Mouse (Mus musculus): ENCODE results near the gene Tcte1. TPM values are rescaled to one million over a fixed set of nuclear protein-coding genes. Genes with fewer than 3 reads are reported as not detected.
A peak's percentile ranks its signal among the peaks of the same experiment; 100 is the strongest.

Tcte1 gene
- polyA plus RNA-seq, 1 experiment, result not detected

DNA sequence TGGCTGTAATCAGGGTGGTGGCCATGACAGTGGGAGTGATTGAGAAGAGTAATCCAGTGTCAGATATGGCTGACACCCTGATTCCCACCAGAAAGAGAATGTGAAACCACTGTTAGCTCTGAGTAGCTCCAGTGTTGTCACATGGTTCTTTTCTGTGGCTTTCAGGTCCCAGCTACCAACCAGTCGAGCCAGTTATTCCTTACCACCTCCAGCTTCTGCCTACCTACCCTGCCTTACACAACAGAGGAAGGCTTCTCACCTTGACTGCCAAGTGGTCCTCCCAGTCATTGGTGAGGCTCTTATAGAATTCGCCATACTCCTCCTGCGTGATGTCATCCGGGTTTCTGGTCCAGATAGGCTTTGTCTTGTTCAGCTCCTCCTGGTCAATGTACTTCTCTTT lies 46.8 kb downstream of the Tcte1 start:
- no peak overlapping the region for H3K4me3 ChIP-seq (ENCODE audit: insufficient read depth, low read length)
- no peak for TF ChIP-seq POLR2A (IDR thresholded peaks at IDR 0.05; ENCODE audit: borderline replicate concordance, low read depth, low read length)
- TF ChIP-seq CTCF (IDR thresholded peaks at IDR 0.05; ENCODE audit: low read depth, low read length), result no peak
- no peak overlapping the region for H3K27ac ChIP-seq (ENCODE audit: insufficient read depth, low read depth, low read length)
- H3K4me1 ChIP-seq (ENCODE audit: control insufficient read depth, insufficient read depth, low read length), result peaks cover 39% of the 10 kb centered on the region

DNA sequence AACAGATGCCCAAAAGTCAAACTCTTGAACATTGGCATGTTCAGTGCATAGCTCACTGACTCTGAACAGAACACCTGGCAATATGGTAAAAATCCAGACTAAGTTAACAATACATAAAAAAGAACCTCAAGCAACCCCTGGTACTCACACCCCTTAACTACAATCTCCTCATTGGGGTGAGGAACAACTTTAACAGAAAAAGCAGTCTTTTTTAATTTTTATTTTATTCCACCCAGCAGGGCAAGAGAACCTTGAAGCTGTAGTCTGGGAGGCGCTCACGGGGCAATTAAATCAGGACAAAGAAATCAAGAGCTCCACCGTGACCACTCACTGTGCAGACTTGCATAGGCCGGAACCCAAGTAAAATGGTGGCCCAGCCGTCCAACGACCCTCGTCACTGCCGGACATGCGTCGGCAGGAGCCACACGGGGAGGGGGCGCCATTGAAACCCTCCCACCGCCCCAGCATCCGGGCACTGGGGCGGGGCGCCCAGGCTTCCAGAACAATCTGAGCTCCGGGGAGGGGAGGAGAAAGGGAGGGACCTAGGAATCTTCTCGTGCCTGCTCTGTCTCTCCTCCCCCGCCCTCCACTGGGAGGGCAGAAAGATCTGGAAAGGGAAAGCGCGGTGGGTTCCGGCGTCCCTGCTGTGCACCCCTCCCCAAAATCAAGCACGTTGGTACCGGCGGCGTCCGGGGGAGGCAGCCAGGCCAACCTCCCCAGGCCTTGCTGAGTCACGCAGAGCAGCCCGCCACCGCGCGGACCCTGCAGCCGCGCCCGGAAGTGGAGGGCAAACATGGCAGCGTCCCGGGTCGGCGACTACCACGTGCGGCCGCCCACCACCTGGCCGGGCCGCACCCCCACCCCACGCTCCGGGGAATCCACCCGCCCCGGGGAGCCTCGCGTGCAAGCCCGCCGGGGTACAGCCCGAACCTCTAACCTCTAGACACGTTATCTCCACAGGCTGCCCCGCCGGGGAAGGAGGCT lies 49.2 kb downstream of the Tcte1 start:
- Histone ChIP-seq H3K27ac (ENCODE audit: insufficient read depth, low read depth, low read length) (peak overlapping the region; percentile 88), H3K4me1 (ENCODE audit: control insufficient read depth, insufficient read depth, low read length) (peaks cover 31% of the 10 kb centered on the region), H3K4me3 (ENCODE audit: insufficient read depth, low read length) (peak overlapping the region; percentile 92)
- no peak for TF ChIP-seq CTCF (IDR thresholded peaks at IDR 0.05; ENCODE audit: low read depth, low read length)
- no peak for TF ChIP-seq POLR2A (IDR thresholded peaks at IDR 0.05; ENCODE audit: borderline replicate concordance, low read depth, low read length)

DNA sequence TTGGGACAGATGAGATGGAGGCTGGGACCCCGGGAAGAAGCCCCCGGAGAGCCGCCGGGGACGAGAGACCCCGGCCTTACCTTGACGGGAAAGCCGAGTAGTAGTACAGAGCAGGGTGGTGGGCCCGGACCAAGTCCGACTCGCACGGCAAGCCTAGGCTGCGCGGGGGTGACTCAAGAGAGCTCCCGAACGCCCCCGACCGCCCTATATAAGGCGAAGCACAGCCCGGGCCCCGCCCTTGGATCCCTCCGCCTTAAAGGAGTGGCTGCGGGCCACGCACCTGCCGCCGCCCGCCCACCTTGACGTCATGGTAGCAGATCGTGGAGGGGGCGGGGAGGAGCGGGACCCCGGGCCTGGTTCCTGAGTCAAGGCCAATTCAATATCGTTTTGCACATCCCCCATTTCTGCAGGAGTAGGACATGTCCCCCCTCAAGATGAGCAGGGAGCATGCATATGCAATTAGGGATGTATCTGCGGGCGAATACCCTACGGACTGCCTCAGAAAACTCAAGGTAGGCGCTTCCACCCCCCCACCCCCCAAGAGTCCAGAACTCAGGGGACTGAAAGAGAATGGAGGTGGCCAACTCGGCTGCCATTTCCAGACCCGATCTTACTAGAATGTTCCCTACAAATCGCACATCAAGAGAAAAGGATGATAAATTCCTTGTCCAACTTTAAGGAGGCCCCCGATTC lies 50.0 kb downstream of the Tcte1 start, which contains the start of gene Hsp90ab1:
Hsp90ab1 (minus strand) TSS at position 185 of the 693 bp plus-strand sequence.
- H3K4me3 ChIP-seq (ENCODE audit: insufficient read depth, low read length), result peak within 1 kb of the TSS; percentile 92
- H3K4me1 ChIP-seq (ENCODE audit: control insufficient read depth, insufficient read depth, low read length), result peaks cover 31% of the 10 kb centered on the region
- peak; percentile 85; the same call in 1 of the 2 replicates for TF ChIP-seq POLR2A (IDR thresholded peaks at IDR 0.05; ENCODE audit: borderline replicate concordance, low read depth, low read length)
- no peak for TF ChIP-seq CTCF (IDR thresholded peaks at IDR 0.05; ENCODE audit: low read depth, low read length)
- H3K27ac ChIP-seq (ENCODE audit: insufficient read depth, low read depth, low read length), result peak within 1 kb of the TSS; percentile 97

DNA sequence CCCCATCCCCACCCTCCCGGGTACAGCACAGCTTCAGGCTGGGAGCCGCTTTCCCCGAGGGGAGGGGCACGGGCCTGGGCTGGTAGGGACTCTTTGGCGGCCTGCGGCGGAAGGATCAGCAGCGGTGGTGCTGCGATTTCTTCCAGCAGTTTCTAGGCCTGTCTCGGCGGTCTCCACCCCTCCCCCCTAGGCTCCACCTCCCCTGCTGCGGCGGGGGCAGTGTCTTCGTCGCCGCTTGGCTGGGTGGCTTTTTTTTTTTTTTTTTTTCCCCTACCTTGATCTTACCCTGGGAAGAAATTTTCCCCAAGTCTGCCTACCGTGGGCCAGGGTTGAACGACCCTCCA lies 50.5 kb downstream of the Tcte1 start:
- Histone ChIP-seq H3K27ac (ENCODE audit: insufficient read depth, low read depth, low read length) (peak overlapping the region; percentile 97), H3K4me1 (ENCODE audit: control insufficient read depth, insufficient read depth, low read length) (peaks cover 31% of the 10 kb centered on the region), H3K4me3 (ENCODE audit: insufficient read depth, low read length) (peak overlapping the region; percentile 92)
- TF ChIP-seq CTCF (IDR thresholded peaks at IDR 0.05; ENCODE audit: low read depth, low read length), result no peak
- no peak for TF ChIP-seq POLR2A (IDR thresholded peaks at IDR 0.05; ENCODE audit: borderline replicate concordance, low read depth, low read length)

DNA sequence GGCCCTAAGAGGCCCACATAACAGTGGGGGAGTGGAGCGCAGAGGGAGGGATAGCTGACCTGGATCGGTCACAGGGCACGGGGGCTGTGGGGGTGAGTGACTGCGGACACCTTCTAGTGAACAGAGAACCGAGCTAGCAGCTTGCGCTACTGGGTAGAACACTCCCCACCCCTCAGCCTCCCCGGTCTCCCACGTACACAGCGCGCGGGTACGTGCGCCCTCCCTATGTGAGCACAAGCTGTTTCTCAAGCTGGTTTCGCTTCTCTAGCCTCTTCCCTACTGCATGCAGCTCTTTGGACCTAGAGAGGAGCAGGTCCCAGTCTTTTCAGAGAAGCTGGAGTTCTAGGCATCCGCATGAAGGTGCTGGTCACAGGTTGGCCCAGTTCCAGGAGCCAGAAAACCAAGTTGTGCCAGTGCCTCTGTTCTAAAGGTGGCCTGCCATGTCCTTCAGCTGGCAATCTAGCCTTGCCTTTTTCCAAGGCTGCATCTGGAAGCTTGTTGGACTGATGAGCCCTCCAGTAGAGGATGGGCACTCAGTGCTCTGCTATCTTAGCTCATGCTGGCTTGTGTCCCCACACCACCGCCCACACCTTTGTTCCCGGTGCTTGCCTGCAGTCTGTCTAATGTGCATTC lies 51.0 kb downstream of the Tcte1 start:
- no peak for TF ChIP-seq CTCF (IDR thresholded peaks at IDR 0.05; ENCODE audit: low read depth, low read length)
- no peak for TF ChIP-seq POLR2A (IDR thresholded peaks at IDR 0.05; ENCODE audit: borderline replicate concordance, low read depth, low read length)
- Histone ChIP-seq H3K27ac (ENCODE audit: insufficient read depth, low read depth, low read length) (peak overlapping the region; percentile 97), H3K4me1 (ENCODE audit: control insufficient read depth, insufficient read depth, low read length) (peaks cover 30% of the 10 kb centered on the region), H3K4me3 (ENCODE audit: insufficient read depth, low read length) (peak overlapping the region; percentile 92)

DNA sequence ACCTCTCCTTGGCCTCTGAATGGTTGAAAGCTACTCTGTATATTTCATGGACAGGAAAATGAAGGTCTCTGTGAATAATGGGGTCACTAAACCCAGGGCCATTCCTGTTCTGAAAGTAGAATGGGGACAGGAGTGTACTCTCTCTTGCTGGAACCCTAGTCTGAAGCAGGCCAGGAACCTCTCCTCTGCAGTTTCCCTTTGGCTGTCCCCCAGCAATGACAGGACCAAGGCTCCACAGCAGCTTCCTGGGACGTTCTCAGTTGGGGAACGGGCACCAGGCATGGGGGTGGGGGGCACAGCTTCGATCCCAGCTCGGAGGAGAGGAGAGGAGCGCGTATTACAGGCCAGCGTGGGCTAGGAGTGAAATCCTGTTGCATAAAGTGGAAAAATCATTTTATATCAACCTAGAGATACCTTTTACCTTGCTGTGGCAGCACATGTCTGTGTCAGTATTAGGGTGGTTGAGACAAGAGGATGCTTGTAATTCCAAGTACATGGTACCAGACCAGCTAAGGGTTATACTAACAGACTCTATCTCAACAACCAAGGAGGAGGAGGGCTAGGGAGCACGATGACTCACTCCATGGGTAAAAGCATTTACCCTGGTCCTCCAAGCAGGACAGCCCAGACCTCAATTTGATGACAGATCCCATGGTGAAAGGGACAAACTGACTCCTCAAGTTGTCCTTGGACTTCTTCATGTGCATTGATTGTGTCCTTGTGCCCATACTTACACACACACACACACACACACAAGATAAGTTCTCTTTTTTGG lies 52.1 kb downstream of the Tcte1 start:
- Histone ChIP-seq H3K4me3 (ENCODE audit: insufficient read depth, low read length) (no peak overlapping the region), H3K27ac (ENCODE audit: insufficient read depth, low read depth, low read length) (no peak overlapping the region), H3K4me1 (ENCODE audit: control insufficient read depth, insufficient read depth, low read length) (peaks cover 20% of the 10 kb centered on the region)
- TF ChIP-seq CTCF (IDR thresholded peaks at IDR 0.05; ENCODE audit: low read depth, low read length), result no peak
- TF ChIP-seq POLR2A (IDR thresholded peaks at IDR 0.05; ENCODE audit: borderline replicate concordance, low read depth, low read length), result no peak

DNA sequence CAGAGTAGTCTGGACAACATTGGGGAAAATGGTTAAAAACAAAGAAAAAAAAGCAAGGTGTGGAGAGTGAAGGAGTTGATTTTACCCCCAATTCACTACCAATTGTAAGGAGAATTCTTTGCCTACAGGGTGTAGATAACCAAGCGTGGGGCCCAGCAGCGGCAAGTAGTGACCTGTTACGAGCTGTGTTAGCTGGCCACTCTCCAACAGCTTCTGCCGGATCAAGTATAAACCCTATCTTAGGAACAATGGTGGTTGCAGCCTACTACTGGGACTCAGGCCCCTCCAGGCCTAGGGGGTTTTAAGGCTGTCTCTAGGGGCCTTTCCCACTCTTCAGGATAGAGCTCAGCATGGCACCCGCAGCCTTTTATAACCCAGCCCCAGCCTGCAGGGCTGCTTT lies 55.0 kb downstream of the Tcte1 start:
- H3K4me3 ChIP-seq (ENCODE audit: insufficient read depth, low read length), result no peak overlapping the region
- peaks cover 12% of the 10 kb centered on the region for H3K4me1 ChIP-seq (ENCODE audit: control insufficient read depth, insufficient read depth, low read length)
- H3K27ac ChIP-seq (ENCODE audit: insufficient read depth, low read depth, low read length), result no peak overlapping the region
- TF ChIP-seq POLR2A (IDR thresholded peaks at IDR 0.05; ENCODE audit: borderline replicate concordance, low read depth, low read length) (no peak), CTCF (IDR thresholded peaks at IDR 0.05; ENCODE audit: low read depth, low read length) (no peak)

DNA sequence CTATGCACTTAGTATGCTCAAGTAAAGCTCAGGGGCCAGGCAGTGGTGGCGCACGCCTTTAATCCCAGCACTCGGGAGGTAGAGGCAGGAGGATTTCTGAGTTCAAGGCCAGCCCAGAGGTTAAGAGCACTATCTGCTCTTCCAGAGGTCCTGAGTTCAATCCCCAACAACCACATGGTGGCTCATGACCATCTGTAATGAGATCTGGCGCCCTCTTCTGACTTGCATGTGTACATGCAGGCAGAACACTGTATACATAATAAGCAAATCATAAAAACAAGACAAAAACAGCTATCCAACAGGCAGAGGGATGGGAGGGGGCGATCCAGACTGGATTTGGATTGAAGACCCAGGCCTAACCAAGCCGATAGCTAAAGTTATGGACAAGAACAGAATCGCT lies 55.6 kb downstream of the Tcte1 start:
- H3K27ac ChIP-seq (ENCODE audit: insufficient read depth, low read depth, low read length), result no peak overlapping the region
- TF ChIP-seq POLR2A (IDR thresholded peaks at IDR 0.05; ENCODE audit: borderline replicate concordance, low read depth, low read length), result no peak
- TF ChIP-seq CTCF (IDR thresholded peaks at IDR 0.05; ENCODE audit: low read depth, low read length), result peak; percentile 41; the same call in 1 of the 2 replicates
- peaks cover 17% of the 10 kb centered on the region for H3K4me1 ChIP-seq (ENCODE audit: control insufficient read depth, insufficient read depth, low read length)
- no peak overlapping the region for H3K4me3 ChIP-seq (ENCODE audit: insufficient read depth, low read length)

DNA sequence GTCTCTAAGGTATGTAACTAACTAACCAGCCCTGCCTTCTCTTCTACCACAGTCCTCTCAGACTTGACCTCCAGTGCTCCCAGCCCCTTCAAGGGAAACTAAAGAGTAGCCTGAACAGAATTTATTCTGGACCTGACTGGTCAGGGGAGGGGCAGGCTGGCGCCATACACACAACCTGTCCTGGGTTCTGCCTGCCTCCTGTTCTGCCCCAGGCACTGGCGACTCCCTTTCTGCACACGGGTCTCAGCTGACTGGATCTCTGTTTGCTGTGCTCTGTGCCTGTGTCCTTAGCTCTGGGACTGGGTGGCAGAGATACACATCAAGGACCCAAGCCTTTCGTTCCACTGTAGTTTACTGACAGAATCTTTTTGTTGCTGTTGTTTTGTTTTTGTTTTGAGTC lies 56.3 kb downstream of the Tcte1 start:
- peaks cover 20% of the 10 kb centered on the region for H3K4me1 ChIP-seq (ENCODE audit: control insufficient read depth, insufficient read depth, low read length)
- H3K27ac ChIP-seq (ENCODE audit: insufficient read depth, low read depth, low read length), result no peak overlapping the region
- TF ChIP-seq POLR2A (IDR thresholded peaks at IDR 0.05; ENCODE audit: borderline replicate concordance, low read depth, low read length), result no peak
- TF ChIP-seq CTCF (IDR thresholded peaks at IDR 0.05; ENCODE audit: low read depth, low read length), result no peak
- H3K4me3 ChIP-seq (ENCODE audit: insufficient read depth, low read length), result no peak overlapping the region

Data from bone marrow macrophage, adult 2 months (primary cell).